Mouse (Mus musculus) cortical plate, adult 2 months (tissue): ENCODE results near the gene Pkd2l1. TPM values are rescaled to one million over a fixed set of nuclear protein-coding genes. Genes with fewer than 3 reads are reported as not detected.

ENCODE experiments used
- H3K27ac ChIP-seq: fragments of 200-500 bp; 2 replicates; pipeline ENCODE4 v1.5.1; 2012; ENCODE audit warnings: low read length, control low read depth, inconsistent platforms; ENCODE audit not compliant: insufficient read depth
- H3K4me1 ChIP-seq: fragments of 200-500 bp; 2 replicates; pipeline ENCODE4 v1.6.1; 2011; ENCODE audit warnings: low read length; ENCODE audit not compliant: control insufficient read depth, insufficient read depth
- H3K4me3 ChIP-seq: fragments of 200-500 bp; 2 replicates; pipeline ENCODE4 v1.5.1; 2011; ENCODE audit warnings: mild to moderate bottlenecking, low read length, control low read depth; ENCODE audit not compliant: insufficient read depth
- CTCF ChIP-seq: fragments of 200-500 bp; IDR thresholded peaks from 2 replicates; pipeline ENCODE4 v1.5.1; 2011; ENCODE audit warnings: mild to moderate bottlenecking, control low read depth, low read length; ENCODE audit not compliant: insufficient read depth; ENCODE audit errors: extremely low read depth
- POLR2A ChIP-seq: fragments of 200-500 bp; IDR thresholded peaks from 2 replicates; pipeline ENCODE4 v1.6.1; 2011; ENCODE audit warnings: mild to moderate bottlenecking, low read length, control low read depth; ENCODE audit not compliant: insufficient read depth; ENCODE audit errors: extremely low read depth
- polyA plus RNA-seq: library from polyadenylated mRNA; depleted of rRNA; stranded (reverse); fragments of >200 nt; gene quantifications from 2 replicates; pipeline ENCODE4 v1.2.3, GENCODE M21; 2012; rRNA removed

Pkd2l1 gene
- polyA plus RNA-seq, 1 experiment: 1.5 TPM

GRCm38 (mm10) chr19:44110356-44110755 lies 81.9 kb downstream of the Pkd2l1 start:
- peaks cover 4% of the 10 kb centered on the region for H3K4me1 ChIP-seq
- TF ChIP-seq CTCF (no peak), POLR2A (no peak)
- H3K27ac ChIP-seq: no peak overlapping the region
- no peak overlapping the region for H3K4me3 ChIP-seq

- TF ChIP-seq POLR2A (no peak), CTCF (no peak)
- Histone ChIP-seq H3K27ac (no peak overlapping the region), H3K4me3 (no peak overlapping the region), H3K4me1 (peaks cover 5% of the 10 kb centered on the region)
These were observed 83.2 kb downstream of the Pkd2l1 start for GRCm38 (mm10) chr19:44108996-44109395.

GRCm38 (mm10) chr19:44107661-44108521 lies 84.4 kb downstream of the Pkd2l1 start:
- H3K4me1 ChIP-seq: peaks cover 5% of the 10 kb centered on the region
- TF ChIP-seq CTCF (no peak), POLR2A (no peak)
- H3K27ac ChIP-seq: no peak overlapping the region
- H3K4me3 ChIP-seq: peak overlapping the region; percentile 88

DNA sequence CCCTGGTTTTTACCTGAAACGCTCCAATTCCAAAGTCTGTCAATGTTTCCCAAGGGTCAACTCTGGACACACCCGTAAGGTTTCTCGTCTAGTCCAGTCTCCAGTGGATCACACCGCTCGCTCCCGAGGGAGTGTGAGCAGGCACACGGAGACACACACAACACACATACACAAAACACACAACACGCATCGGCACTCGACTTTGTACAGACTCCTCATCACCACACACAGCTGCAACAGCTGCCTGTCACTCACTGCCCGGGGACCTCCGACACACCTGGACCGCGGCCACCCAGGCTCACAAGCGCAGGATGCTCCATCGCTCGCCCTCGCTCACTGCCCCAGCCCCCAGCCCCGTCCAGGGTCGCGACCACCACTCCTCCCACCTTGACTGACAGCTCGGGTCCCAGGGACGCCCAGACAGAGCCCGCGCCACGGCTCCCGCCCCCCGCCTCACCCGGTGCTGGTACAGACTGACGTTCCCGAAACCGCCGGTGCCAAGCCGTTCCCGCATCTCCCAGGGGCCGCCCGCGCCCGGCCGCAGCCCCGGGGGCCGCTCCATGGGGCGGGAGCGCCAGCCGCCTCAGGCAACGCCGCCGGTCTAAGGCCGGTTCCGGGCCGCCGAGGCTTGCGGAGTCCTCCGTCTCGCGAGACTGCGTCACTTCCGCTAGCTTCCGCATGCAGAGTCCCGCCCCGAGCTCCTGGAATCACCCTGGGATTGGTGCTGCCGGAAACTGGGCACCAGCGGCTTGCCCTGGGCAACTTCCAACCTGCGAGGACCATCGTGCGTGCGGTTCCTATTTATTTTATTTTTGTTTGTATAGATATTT lies 85.2 kb downstream of the Pkd2l1 start, which contains the start of gene Chuk:
Chuk (minus strand) TSS at position 650 of the 830 bp plus-strand sequence.
- H3K27ac ChIP-seq: peak within 1 kb of the TSS; percentile 35; the same call in 1 of the 2 replicates
- TF ChIP-seq POLR2A (peak; percentile 75), CTCF (no peak)
- H3K4me1 ChIP-seq: peaks cover 5% of the 10 kb centered on the region
- H3K4me3 ChIP-seq: peak within 1 kb of the TSS; percentile 88

DNA sequence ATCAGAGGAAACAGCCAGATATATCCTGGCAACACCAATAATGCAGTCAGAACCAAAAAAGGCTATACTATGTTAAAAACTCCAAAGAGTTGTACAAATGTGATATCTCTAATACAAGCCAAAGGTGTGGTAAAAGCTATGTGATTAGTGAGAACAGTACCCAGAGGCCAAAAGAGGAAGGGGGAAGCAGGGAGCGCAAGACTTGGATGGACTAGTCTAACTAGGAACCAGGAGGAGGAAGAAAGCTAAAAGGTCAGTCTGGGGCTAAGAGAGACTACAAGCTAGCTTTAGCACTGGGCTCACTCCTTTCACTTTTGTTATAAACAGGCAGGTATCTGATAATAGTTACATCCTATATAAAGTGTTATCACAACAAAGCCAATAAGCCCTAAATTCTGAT lies 87.8 kb downstream of the Pkd2l1 start:
- TF ChIP-seq CTCF: no peak
- TF ChIP-seq POLR2A: no peak
- H3K27ac ChIP-seq: no peak overlapping the region
- peaks cover 5% of the 10 kb centered on the region for H3K4me1 ChIP-seq
- H3K4me3 ChIP-seq: no peak overlapping the region

- TF ChIP-seq CTCF (no peak), POLR2A (no peak)
- Histone ChIP-seq H3K27ac (no peak overlapping the region), H3K4me3 (no peak overlapping the region), H3K4me1 (peaks cover 4% of the 10 kb centered on the region)
These were observed 89.2 kb downstream of the Pkd2l1 start for GRCm38 (mm10) chr19:44103001-44103400.

DNA sequence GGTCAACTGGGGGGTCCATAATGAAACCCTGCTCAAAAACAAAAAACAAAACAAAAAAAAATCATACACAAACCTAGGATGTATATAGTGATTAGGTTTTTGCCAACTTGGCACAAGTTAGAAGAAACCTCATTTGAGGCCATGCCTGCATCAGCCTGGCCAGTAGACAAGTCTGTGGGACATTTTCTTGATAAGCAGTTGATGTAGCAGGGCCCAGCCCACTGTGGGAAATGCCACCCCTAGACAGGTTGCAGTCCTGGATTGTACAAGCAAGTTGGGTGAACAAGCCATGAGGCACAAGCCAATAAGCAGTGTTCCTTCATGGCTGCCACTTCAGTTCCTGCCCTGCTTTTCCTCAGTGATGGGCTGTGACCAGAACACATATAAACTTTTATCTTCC lies 91.4 kb downstream of the Pkd2l1 start:
- Histone ChIP-seq H3K4me1 (peaks cover 2% of the 10 kb centered on the region; the same call in 1 of the 2 replicates), H3K4me3 (no peak overlapping the region), H3K27ac (no peak overlapping the region)
- TF ChIP-seq POLR2A: no peak
- TF ChIP-seq CTCF: no peak

Other genes with a start within 250 kb of the Pkd2l1 start
- 0.06 and 0.31 TPM in 2 replicates for gene Cpn1, start 205.9 kb downstream of the Pkd2l1 start, polyA plus RNA-seq
- gene Cyp2c23, start 163.2 kb downstream of the Pkd2l1 start, polyA plus RNA-seq: 0.09 and 0.17 TPM in 2 replicates
- 17.2 and 18.4 TPM in 2 replicates for gene Erlin1, start 122.7 kb downstream of the Pkd2l1 start, polyA plus RNA-seq
- gene Chuk, start 85.0 kb downstream of the Pkd2l1 start, polyA plus RNA-seq: 102 and 109 TPM in 2 replicates
- 23.7 and 25.2 TPM in 2 replicates for gene Cwf19l1, start 56.6 kb downstream of the Pkd2l1 start, polyA plus RNA-seq
- gene Bloc1s2, start 46.0 kb downstream of the Pkd2l1 start, polyA plus RNA-seq: 89.3 and 91.0 TPM in 2 replicates
- 4.9 and 5.6 TPM in 2 replicates for gene Scd3, start 10.8 kb upstream of the Pkd2l1 start, polyA plus RNA-seq
- 600 and 717 TPM in 2 replicates for gene Scd2, start 101.2 kb upstream of the Pkd2l1 start, polyA plus RNA-seq
- gene Scd4, start 140.7 kb upstream of the Pkd2l1 start, polyA plus RNA-seq: 0.25 and 0.33 TPM in 2 replicates
- 121 and 184 TPM in 2 replicates for gene Scd1, start 215.4 kb upstream of the Pkd2l1 start, polyA plus RNA-seq